Mouse (Mus musculus): Measurements from ENCODE around the gene Rps19. TPM values are rescaled to one million over a fixed set of nuclear protein-coding genes. Genes with fewer than 3 reads are reported as not detected.

Gene Rps19
- polyA plus RNA-seq, 1 experiment from 2014 or later = 1,586 TPM

DNA sequence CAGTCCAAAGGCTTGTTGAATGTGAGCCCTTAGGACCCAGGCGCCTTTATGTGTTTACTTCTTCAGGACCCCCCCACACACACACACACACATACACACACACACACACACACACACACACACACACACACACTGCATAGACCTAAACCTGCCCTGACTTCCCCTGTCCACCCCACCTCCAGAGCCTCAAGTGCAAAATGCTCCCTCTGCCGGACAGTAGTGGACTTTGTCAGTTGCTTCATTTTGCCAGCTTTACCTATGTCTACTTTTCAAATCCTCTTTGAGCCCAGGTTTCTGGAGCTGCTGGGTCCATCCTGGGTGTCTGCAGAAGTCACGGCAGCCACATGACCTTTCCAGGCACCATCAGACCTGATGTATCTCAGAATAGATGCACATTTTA, 20.8 kb downstream of the Rps19 start:
- 13% methylated on average over 3 of the region's 3 CpGs for WGBS
- peak overlapping the region; percentile 80; the same call in 1 of the 2 replicates for H3K27ac ChIP-seq
- ATAC-seq (ENCODE audit: low FRiP score) = no peak

DNA sequence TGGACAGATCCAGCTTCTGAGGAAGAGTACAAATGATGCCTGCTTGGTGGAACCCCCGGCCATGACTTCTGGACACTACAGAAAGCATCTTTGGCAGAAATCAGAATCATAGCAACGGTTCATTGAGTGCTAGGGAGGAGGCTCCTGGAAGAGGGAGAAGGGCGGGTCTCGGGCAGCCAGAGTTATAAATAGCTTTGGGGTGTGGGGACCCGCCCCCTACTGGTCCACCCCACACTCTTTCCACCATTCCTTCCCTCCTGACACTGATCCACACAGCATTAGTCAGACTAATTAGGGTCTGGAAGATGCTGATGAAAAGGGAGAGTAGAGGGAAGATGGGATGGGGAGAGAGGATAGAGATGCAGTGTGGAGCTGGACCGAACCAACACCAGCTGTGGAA, 22.4 kb downstream of the Rps19 start:
- Histone ChIP-seq H3K27ac (no peak overlapping the region), H3K4me3 (replicated peaks; ENCODE audit: low read length) (no peak overlapping the region), H3K4me1 (replicated peaks; ENCODE audit: control insufficient read depth, insufficient read depth, low read length) (peaks cover 23% of the 10 kb centered on the region), H3K36me3 (replicated peaks; ENCODE audit: control insufficient read depth, insufficient read depth) (peaks cover 19% of the 10 kb centered on the region), H3K4me2 (replicated peaks) (no peak overlapping the region), H3K9ac (no peak overlapping the region), H3K27me3 (ENCODE audit: control insufficient read depth, insufficient read depth, low read length) (no peaks in the 10 kb centered on the region), H3K9me3 (ENCODE audit: control insufficient read depth, low read length) (no peaks in the 10 kb centered on the region)
- ATAC-seq (ENCODE audit: low FRiP score) = no peak
- 44% methylated on average over 6 of the region's 6 CpGs for WGBS
- no peak for DNase-seq (ENCODE audit: low spot score)

More for the DNA sequence above, 20.8 kb downstream of the Rps19 start:
- Histone ChIP-seq H3K36me3 (replicated peaks; ENCODE audit: control insufficient read depth, insufficient read depth) (peaks cover 12% of the 10 kb centered on the region; the same call in 1 of the 2 replicates), H3K9ac (peak overlapping the region; percentile 78), H3K4me1 (replicated peaks; ENCODE audit: control insufficient read depth, insufficient read depth, low read length) (peaks cover 23% of the 10 kb centered on the region), H3K9me3 (ENCODE audit: control insufficient read depth, low read length) (no peaks in the 10 kb centered on the region), H3K27me3 (ENCODE audit: control insufficient read depth, insufficient read depth, low read length) (no peaks in the 10 kb centered on the region), H3K4me2 (replicated peaks) (peak overlapping the region; percentile 86), H3K4me3 (replicated peaks; ENCODE audit: low read length) (peak overlapping the region; percentile 56)
- DNase-seq (ENCODE audit: low spot score) = peak; percentile 65

DNA sequence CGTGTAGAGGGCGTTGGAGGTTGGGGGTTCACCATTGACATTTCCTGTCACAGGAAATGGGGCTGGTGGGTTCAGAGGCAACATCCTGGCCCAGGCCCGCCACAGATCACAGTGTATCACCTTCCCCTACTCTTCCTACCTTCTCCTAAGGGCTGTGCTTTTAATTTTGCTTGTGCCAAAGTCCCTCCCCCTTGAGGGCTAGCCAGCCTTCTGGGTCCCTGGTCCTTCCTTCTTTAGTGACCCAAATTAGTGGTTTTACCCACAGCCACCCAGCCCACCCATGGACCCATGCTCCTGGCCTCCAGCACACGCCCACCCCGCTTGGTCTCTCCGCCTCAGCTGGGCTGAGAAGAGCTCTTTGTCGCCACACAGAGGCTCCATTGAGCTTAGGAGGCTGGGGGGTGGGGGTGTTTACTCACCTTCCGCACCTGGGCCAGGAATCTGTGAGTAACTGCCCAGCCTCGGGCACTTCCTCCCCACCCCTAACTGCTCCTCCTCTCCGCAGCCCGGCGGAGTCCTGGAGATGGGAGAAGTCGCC, 23.1 kb downstream of the Rps19 start:
- Histone ChIP-seq H3K4me2 (replicated peaks) (no peak overlapping the region), H3K4me3 (replicated peaks; ENCODE audit: low read length) (no peak overlapping the region), H3K36me3 (replicated peaks; ENCODE audit: control insufficient read depth, insufficient read depth) (peaks cover 26% of the 10 kb centered on the region), H3K9ac (no peak overlapping the region; the same call in 1 of the 2 replicates), H3K4me1 (replicated peaks; ENCODE audit: control insufficient read depth, insufficient read depth, low read length) (peaks cover 23% of the 10 kb centered on the region), H3K27ac (no peak overlapping the region), H3K27me3 (ENCODE audit: control insufficient read depth, insufficient read depth, low read length) (no peaks in the 10 kb centered on the region), H3K9me3 (ENCODE audit: control insufficient read depth, low read length) (no peaks in the 10 kb centered on the region)
- DNase-seq (ENCODE audit: low spot score) = no peak
- ATAC-seq (ENCODE audit: low FRiP score) = no peak
- 38% methylated on average over 13 of the region's 13 CpGs for WGBS

DNA sequence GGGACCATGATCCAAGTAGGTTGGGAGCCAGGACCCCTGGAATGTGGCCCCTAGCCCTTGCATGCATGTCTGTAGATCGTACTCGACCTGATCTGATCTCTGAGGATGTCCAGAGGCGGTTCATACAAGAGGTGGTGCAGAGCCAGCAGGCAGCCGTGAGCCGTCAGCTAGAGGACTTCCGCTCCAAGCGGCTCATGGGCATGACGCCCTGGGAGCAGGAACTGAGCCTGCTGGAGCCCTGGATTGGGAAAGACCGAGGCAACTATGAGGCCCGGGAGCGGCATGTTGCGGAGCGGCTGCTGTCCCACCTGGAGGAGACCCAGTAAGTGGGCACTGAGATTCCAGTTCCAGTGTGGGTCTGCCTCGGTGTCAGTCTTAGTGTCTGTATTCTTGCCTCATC, 28.3 kb downstream of the Rps19 start:
- 92% methylated on average over 14 of the region's 14 CpGs for WGBS
- H3K4me1 ChIP-seq (replicated peaks; ENCODE audit: control insufficient read depth, insufficient read depth, low read length) = no peaks in the 10 kb centered on the region
- DNase-seq (ENCODE audit: low spot score) = no peak
- H3K27me3 ChIP-seq (ENCODE audit: control insufficient read depth, insufficient read depth, low read length) = no peaks in the 10 kb centered on the region
- H3K36me3 ChIP-seq (replicated peaks; ENCODE audit: control insufficient read depth, insufficient read depth) = peaks cover 48% of the 10 kb centered on the region
- no peak overlapping the region for H3K4me3 ChIP-seq (replicated peaks; ENCODE audit: low read length)
- no peak for ATAC-seq (ENCODE audit: low FRiP score)
- H3K9ac ChIP-seq = no peak overlapping the region
- H3K27ac ChIP-seq = no peak overlapping the region
- no peaks in the 10 kb centered on the region for H3K9me3 ChIP-seq (ENCODE audit: control insufficient read depth, low read length)
- H3K4me2 ChIP-seq (replicated peaks) = no peak overlapping the region

DNA sequence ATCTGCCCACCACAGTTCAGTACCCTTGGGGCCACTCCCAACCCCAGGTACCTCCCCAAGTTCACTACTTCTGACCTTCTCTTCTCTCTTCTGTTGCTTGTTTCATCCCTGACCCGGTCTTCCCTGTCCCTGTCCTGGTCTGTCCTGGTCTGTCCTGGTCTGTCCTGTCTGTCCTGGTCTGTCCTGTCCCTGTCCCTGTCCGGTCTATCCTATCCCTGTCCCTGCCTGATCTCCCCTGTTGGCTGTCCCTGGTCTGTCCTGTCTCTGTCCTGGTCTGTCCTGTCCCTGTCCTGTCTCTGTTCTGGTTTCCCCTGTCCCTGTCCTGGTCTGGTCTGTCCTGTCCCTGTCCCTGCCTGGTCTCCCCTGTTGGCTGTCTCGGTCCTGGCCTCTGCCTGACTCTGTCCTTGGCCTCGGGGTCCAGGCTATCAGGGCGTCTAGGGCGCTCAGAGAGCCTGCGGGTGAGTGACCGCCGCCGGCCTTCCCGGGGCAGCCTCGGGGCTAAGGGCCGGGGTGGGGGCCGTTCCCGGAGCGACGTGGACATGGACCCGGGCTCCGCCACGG, 34.7 kb downstream of the Rps19 start:
- Histone ChIP-seq H3K4me1 (replicated peaks; ENCODE audit: control insufficient read depth, insufficient read depth, low read length) (no peaks in the 10 kb centered on the region), H3K9me3 (ENCODE audit: control insufficient read depth, low read length) (no peaks in the 10 kb centered on the region), H3K4me3 (replicated peaks; ENCODE audit: low read length) (no peak overlapping the region), H3K4me2 (replicated peaks) (no peak overlapping the region), H3K27me3 (ENCODE audit: control insufficient read depth, insufficient read depth, low read length) (no peaks in the 10 kb centered on the region), H3K27ac (no peak overlapping the region), H3K9ac (no peak overlapping the region), H3K36me3 (replicated peaks; ENCODE audit: control insufficient read depth, insufficient read depth) (peaks cover 70% of the 10 kb centered on the region)
- ATAC-seq (ENCODE audit: low FRiP score) (0 out of 2 replicates have a peak, but pooled peaks have one; percentile 26), DNase-seq (ENCODE audit: low spot score) (no peak)
- WGBS = 95% methylated on average over 20 of the region's 20 CpGs

DNA sequence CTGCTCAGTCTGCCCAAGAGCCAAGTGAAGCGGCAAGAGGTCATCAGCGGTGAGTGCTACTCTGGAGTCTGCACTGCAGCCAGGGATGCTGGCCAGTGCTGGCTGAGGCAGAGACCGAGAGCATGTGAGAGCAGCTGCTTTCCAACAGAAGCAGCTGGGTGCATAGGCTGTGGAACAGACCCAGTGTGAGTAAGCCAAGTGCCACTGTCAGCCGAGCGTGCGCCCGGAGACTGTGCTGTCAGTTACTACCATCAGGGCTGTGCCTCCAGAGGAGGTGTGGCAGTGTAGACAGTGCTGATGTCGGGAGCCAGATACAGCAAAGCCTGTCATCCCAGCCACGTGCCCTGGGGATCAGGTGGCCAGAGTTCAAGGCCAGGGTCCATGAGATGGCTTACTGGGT, 35.6 kb downstream of the Rps19 start:
- H3K36me3 ChIP-seq (replicated peaks; ENCODE audit: control insufficient read depth, insufficient read depth) = peaks cover 79% of the 10 kb centered on the region
- no peak for ATAC-seq (ENCODE audit: low FRiP score)
- no peaks in the 10 kb centered on the region for H3K27me3 ChIP-seq (ENCODE audit: control insufficient read depth, insufficient read depth, low read length)
- H3K9ac ChIP-seq = no peak overlapping the region
- no peak overlapping the region for H3K4me2 ChIP-seq (replicated peaks)
- 89% methylated on average over 9 of the region's 9 CpGs for WGBS
- no peak for DNase-seq (ENCODE audit: low spot score)
- no peaks in the 10 kb centered on the region for H3K9me3 ChIP-seq (ENCODE audit: control insufficient read depth, low read length)
- no peak overlapping the region for H3K27ac ChIP-seq
- no peak overlapping the region for H3K4me3 ChIP-seq (replicated peaks; ENCODE audit: low read length)
- no peaks in the 10 kb centered on the region for H3K4me1 ChIP-seq (replicated peaks; ENCODE audit: control insufficient read depth, insufficient read depth, low read length)

DNA sequence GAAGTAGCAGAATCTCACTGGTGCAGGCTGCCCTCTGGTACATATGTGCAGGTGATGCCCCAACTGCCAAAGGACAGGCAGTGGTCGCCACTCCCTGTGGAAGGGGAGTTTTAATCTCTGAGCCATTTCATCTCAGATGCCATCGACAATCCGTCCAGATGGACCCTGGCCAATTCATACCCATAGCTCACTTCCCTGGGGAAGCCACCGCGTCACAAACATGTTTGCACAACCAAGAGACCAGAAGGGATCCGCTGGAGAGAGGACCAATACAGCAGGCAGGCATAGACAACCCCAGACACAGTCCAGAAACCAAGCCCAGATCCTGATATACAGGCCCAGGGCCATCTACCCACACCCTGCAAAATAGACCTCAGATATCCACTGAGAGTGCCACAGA, 46.3 kb downstream of the Rps19 start:
- no peak overlapping the region for H3K4me3 ChIP-seq (replicated peaks; ENCODE audit: low read length)
- DNase-seq (ENCODE audit: low spot score) (no peak), ATAC-seq (ENCODE audit: low FRiP score) (no peak)
- H3K27me3 ChIP-seq (ENCODE audit: control insufficient read depth, insufficient read depth, low read length) = peaks cover 65% of the 10 kb centered on the region
- 33% methylated on average over 6 of the region's 6 CpGs for WGBS
- peaks cover 17% of the 10 kb centered on the region for H3K4me1 ChIP-seq (replicated peaks; ENCODE audit: control insufficient read depth, insufficient read depth, low read length)
- H3K36me3 ChIP-seq (replicated peaks; ENCODE audit: control insufficient read depth, insufficient read depth) = peaks cover 18% of the 10 kb centered on the region
- H3K9me3 ChIP-seq (ENCODE audit: control insufficient read depth, low read length) = no peaks in the 10 kb centered on the region
- H3K9ac ChIP-seq = no peak overlapping the region
- H3K27ac ChIP-seq = no peak overlapping the region
- H3K4me2 ChIP-seq (replicated peaks) = no peak overlapping the region

DNA sequence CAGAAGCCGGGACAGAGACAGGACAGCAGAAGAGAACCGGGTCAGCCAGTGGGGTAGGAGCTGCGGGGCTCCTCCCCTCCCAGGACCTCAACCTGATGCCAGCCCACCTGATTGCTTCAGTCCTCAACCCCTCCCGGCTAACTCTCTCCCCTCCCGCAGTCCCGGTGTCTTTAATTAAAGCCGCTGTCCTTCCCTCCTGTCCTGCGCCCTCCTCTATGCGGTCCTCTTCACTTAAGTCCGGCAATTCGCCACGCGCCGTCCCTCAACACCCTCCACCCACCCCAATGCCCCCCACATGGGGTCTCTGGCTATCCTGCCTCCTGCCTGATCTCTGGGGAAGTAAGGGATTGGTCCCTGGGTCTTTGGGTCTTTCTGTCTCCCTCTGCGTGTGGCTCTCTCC, 47.5 kb downstream of the Rps19 start:
- H3K27ac ChIP-seq = no peak overlapping the region
- peaks cover 17% of the 10 kb centered on the region for H3K4me1 ChIP-seq (replicated peaks; ENCODE audit: control insufficient read depth, insufficient read depth, low read length)
- ATAC-seq (ENCODE audit: low FRiP score) (no peak), DNase-seq (ENCODE audit: low spot score) (no peak)
- H3K4me3 ChIP-seq (replicated peaks; ENCODE audit: low read length) = no peak overlapping the region
- H3K27me3 ChIP-seq (ENCODE audit: control insufficient read depth, insufficient read depth, low read length) = peaks cover 65% of the 10 kb centered on the region
- H3K9ac ChIP-seq = no peak overlapping the region
- H3K4me2 ChIP-seq (replicated peaks) = no peak overlapping the region; the same call in 1 of the 2 replicates
- peaks cover 6% of the 10 kb centered on the region; the same call in 1 of the 2 replicates for H3K36me3 ChIP-seq (replicated peaks; ENCODE audit: control insufficient read depth, insufficient read depth)
- 1% methylated on average over 15 of the region's 15 CpGs for WGBS
- no peaks in the 10 kb centered on the region for H3K9me3 ChIP-seq (ENCODE audit: control insufficient read depth, low read length)

Data from hindbrain, embryonic 14.5 days (tissue).